16 mouse cellular contexts compared by ENCODE assay signal in genomic region chr7:126984667-126985444, GRCm38 (mm10). TPM values are rescaled to one million over a fixed set of nuclear protein-coding genes. Genes with fewer than 3 reads are reported as not detected.
A peak's percentile ranks its signal among the peaks of the same experiment; 100 is the strongest.
DNase-seq lines count a peak whose midpoint lies in the region.
"Had no signal": no experiment of that assay in that cellular context is flagged by ENCODE, and none has a peak within 500 bp of the region (broad histone marks: within the 10 kb centered on the region; RNA-seq: fewer than 3 reads in every experiment).

No protein-coding gene starts in this region.

- intact Hi-C loops in left cerebral cortex, postnatal 10 days (cut with DNase I) = no loop called here

- peak; percentile 59 to 62 for DNase-seq in frontal cortex, postnatal 36 days (ENCODE audit: low spot score in 2 of 2)
- DNase-seq in frontal cortex, postnatal 25 days (ENCODE audit: low spot score in 2 of 2) = no peak
- DNase-seq in left cerebral cortex, adult 18-20 months (ENCODE audit: low spot score in 2 of 2) = peak; percentile 58 to 72
- DNase-seq in left cerebral cortex, postnatal 10 days (ENCODE audit: extremely low spot score in 1 of 2, low spot score in 2 of 2) = no peak
- peak; percentile 67 for DNase-seq in lung, postnatal 10 days
- no peak for DNase-seq in lung, postnatal 36 days
- peak; percentile 26 to 68 for DNase-seq in lung, postnatal 4 days
- no peak for DNase-seq in urinary bladder, postnatal 14 days (ENCODE audit: low spot score)
- DNase-seq: adrenal gland, postnatal 36 days; cerebellum, adult 18-20 months; gastrocnemius, postnatal 36 days; kidney, adult 8-10 months; kidney, postnatal 14 days; thymus, postnatal 25 days had no signal

RNA-seq across cellular contexts. Expression of gene Cdiptos, which starts 9.0 kb away (rescaled TPM):
- total RNA-seq in left cerebral cortex, adult 18-20 months (2021) = under 1 TPM in 1 of 2 experiments, not detected in 1; 0.45 TPM
- total RNA-seq in left cerebral cortex, postnatal 10 days (2021) = under 1 TPM in 1 of 2 experiments, not detected in 1; 0.17 TPM
- total RNA-seq: layer of hippocampus, adult 2 months had no signal

RNA-seq across cellular contexts. Expression of gene Cdipt, which starts 9.1 kb away (rescaled TPM):
- total RNA-seq in left cerebral cortex, adult 18-20 months (2021) = 100 to 1,000 TPM; 171 to 180 TPM
- total RNA-seq in left cerebral cortex, postnatal 10 days (2021) = 100 to 1,000 TPM; 163 to 166 TPM

RNA-seq across cellular contexts. Expression of gene Mvp, which starts 29.6 kb away (rescaled TPM):
- 1 to 10 TPM; 8.6 to 9.5 TPM for total RNA-seq in left cerebral cortex, adult 18-20 months (2021)
- total RNA-seq in left cerebral cortex, postnatal 10 days (2021) = 1 to 10 TPM; 4.4 to 4.5 TPM

RNA-seq across cellular contexts. Expression of gene Pagr1b, which starts 31.4 kb away (rescaled TPM):
- not detected for total RNA-seq in left cerebral cortex, adult 18-20 months (2021)
- under 1 TPM in 1 of 2 experiments, not detected in 1; 0.94 TPM for total RNA-seq in left cerebral cortex, postnatal 10 days (2021)
- total RNA-seq: gastrocnemius, postnatal 36 days; heart, postnatal 14 days had no signal

RNA-seq across cellular contexts. Expression of gene Pagr1a, which starts 32.3 kb away (rescaled TPM):
- total RNA-seq in left cerebral cortex, adult 18-20 months (2021) = 10 to 100 TPM; 18.7 to 35.6 TPM
- total RNA-seq in left cerebral cortex, postnatal 10 days (2021) = 10 to 100 TPM; 17.1 to 17.7 TPM

Comparison
In these comparisons a context has a peak if more than half of its experiments do, and no peak if none do; other contexts are left out.
1. DNase-seq: peak in frontal cortex, postnatal 36 days (2 of 2), left cerebral cortex, adult 18-20 months (2 of 2), lung, postnatal 10 days (single experiment) and lung, postnatal 4 days (2 of 2); none in frontal cortex, postnatal 25 days (0 of 2), left cerebral cortex, postnatal 10 days (0 of 2), lung, postnatal 36 days (single experiment) and urinary bladder, postnatal 14 days (single experiment).